Mouse (Mus musculus): ENCODE measurements around the gene Nfib.

The Nfib gene

GRCm38 (mm10) chr4:82512743-82513425 lies 192.7 kb downstream of the Nfib start:
- peak; percentile 89 for DNase-seq (ENCODE audit: low read depth, low spot score)

GRCm38 (mm10) chr4:82512335-82512734 lies 193.2 kb downstream of the Nfib start:
- no peak for DNase-seq (ENCODE audit: low read depth, low spot score)

- no peak for DNase-seq (ENCODE audit: low read depth, low spot score)
Measured at GRCm38 (mm10) chr4:82511524-82511923, 194.0 kb downstream of the Nfib start.

GRCm38 (mm10) chr4:82511001-82511513 lies 194.5 kb downstream of the Nfib start:
- DNase-seq (ENCODE audit: low read depth, low spot score), result no peak

- no peak for DNase-seq (ENCODE audit: low read depth, low spot score)
Measured at GRCm38 (mm10) chr4:82509771-82510170, 195.8 kb downstream of the Nfib start.

DNA sequence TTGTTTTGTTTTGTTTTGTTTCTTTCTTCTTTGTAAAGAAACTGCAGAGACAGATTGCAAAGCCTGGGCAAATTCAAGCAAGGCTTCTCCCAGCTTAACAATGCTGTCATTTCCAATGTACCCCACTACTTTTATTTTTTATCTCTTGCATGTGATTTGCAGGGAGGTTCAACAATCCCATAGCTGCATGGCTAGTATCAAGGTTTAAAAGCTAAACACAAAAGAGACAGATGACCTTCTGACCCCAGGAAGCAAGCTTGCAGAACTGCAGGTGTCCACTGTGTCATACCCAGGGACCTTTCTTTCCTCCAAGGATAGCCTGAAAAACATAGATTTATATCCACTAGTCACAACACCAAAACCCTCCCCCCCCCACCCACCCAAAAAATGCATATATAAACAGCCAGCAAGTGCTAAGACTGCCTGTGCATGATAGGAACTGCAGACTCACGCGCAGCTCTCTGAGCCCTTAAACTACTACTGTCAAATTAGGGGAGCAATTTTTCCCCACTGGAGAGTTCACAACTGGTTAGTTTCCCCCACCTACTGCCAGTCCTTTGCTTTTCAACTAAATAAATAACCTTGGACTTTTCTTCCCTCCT lies 196.3 kb downstream of the Nfib start:
- DNase-seq (ENCODE audit: low read depth, low spot score), result no peak

GRCm38 (mm10) chr4:82508281-82508687 lies 197.3 kb downstream of the Nfib start:
- no peak for DNase-seq (ENCODE audit: low read depth, low spot score)

DNA sequence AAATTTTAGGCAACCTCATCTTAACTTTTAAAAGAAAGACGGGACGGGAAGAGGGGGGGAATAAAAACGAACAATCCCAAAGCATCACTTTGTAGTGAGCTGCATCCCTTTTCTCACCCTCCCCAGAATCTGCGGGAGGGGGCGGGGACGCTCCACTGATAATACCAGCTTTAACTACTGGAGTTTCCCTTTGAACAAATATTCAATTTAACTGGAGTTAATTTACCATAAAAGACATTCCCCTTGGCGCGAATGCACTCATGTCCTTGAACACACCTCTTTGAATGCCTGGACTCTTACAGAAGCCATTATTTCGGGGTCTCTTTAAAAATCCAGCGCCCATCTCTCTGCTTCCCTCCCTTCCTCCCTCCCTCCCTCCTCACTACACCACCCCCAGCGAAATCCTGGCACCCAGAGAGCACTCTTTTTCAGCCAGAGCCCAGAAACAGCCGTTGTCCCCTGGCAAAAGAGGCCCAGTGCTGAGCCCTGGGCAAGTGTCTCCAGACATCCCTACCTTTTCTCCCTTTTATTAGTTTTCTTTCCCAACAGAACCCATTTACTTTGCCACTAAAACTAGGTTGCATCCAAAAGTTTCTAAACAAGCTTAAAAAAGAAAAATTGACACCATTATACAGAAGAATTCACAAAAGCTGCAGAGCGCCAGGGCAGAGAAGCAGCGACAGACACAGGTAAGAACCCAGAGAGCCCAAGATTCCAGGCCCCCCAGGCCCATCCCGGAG lies 197.8 kb downstream of the Nfib start:
- no peak for DNase-seq (ENCODE audit: low read depth, low spot score)

- peak; percentile 47 for DNase-seq (ENCODE audit: low read depth, low spot score)
Measured at GRCm38 (mm10) chr4:82506731-82507331, 198.7 kb downstream of the Nfib start.

- DNase-seq (ENCODE audit: low read depth, low spot score), result peak; percentile 65
Measured at GRCm38 (mm10) chr4:82506081-82506730, 199.3 kb downstream of the Nfib start.

DNA sequence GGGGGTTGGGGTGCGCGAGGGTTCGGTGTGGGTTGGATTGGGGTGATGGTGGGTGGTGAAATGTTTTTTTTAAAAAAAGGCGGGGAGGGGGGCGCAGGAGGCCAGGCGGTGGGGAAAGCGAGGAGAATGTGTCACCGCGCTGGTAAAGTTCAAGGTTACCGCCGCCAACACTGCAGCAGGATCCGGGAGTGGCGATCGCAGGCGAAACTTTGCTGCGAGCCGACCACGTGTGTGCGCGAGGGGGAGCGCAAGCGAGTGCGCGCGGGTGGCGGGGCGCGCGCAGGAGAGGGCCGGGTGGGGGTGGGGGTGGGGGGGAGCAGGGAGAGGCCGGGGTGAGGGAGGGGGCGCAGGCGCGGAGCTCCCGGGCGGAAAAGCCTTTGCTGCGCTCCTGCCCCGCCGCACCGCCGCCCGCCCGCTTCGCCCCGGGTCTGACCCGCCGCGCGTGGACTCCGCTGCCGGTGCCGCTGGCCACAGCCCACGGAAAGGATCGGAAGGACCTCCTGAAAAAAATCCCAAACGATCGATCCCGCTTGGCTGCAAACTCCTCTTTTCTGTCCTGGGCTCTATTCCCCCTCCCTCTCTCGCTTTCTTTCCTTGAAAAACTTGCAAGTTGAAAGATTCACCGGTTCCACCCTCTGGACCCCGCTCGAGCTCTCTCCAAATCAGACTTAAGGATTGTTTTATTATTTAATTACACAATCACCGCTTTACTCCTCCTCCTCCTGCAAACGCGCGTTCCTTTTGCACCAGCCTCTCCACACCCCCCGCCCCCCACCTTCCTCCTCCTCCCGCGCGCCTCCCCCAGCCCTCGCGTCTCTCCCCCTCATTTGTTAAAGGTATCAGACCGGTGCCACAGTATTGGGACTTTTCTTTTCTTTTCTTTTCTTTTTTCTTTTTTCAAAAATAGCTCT lies 200.2 kb downstream of the Nfib start:
- peak; percentile 44 for DNase-seq (ENCODE audit: low read depth, low spot score)

DNA sequence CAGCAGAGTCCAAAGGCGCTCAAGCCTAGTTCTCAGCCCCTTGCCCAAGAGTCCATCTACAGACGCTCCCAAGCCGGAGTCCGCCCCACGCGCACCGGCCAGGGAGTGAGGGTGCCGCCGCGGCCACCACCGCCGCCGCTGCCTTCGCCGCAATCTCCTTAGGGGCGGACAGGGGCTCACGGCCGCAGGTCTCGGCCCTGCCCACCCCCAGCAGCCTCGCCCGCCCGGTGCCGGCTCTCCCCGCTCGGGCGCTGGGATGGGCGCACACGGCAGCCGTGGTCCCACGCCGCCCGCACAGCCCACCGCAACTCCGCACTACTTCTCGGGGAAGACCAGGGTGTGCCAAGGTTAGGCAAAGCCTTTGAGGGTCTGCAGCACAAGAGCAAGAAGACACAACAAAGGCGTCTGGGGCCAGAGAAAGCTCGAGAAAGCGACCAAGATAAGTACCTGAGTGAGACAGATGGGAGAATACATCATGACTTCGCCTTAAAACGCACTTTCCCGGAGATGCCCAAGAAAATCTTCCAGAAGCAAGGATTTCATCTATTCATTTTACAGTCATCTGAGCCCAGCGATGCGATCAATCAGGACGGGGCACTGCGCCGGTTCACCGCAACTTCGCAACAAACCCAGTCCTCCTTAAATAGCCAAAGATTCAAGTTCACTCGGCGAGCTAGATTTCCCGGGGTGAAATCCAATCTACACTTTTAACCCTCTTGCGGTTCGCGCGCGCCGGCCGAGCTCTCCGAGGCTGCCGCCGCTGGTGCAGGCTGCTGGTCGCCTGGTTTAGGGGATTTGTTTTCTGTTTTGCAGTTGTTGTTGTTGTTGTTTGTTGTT lies 201.0 kb downstream of the Nfib start:
- DNase-seq (ENCODE audit: low read depth, low spot score), result no peak

DNA sequence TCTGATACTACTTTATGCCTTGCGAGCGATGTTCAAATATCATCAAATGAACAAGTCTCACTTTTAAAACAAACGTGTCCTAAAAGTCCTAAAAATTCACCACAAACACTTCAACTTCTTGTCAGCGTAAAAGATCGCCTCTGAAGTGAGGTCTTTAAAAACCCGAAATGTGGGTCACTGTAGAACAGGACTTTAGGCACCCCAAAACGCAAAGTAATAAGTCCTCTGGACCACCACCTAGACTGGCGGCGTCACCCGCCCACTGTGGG lies 201.6 kb downstream of the Nfib start:
- no peak for DNase-seq (ENCODE audit: low read depth, low spot score)

DNA sequence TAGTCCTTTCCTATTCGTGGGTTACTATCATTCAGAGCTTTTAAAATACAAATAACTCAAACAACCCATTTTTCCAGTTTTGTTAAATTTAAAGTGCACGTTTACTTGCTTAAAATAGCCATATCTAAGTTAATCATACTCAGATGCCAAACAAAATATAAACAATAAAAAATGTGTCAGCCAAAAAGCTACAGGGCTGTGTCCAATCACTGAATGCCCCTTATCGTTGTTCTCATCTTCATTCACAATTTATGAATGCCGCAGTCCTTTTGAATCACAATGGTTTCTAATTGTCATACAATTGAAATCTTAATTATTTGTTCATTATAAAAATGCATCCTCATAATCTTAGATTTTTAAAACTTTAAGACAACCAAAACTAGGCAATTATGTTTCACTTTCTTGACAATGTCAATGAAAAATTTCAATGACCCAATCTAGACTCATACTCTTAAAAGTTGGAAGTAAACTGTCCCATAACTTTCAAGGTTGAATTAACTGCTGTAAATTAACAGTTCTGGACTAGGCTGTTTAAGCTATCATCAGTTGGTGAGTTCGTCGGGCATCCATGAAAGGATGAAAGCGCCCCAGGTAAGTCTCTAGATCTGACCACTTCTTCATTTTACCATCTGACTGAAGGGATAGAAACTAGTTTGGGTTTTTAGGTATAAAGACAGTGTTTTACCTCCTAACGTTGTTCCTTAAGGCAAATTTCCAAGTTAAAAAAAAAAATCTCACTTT lies 202.1 kb downstream of the Nfib start:
- DNase-seq (ENCODE audit: low read depth, low spot score), result no peak

DNA sequence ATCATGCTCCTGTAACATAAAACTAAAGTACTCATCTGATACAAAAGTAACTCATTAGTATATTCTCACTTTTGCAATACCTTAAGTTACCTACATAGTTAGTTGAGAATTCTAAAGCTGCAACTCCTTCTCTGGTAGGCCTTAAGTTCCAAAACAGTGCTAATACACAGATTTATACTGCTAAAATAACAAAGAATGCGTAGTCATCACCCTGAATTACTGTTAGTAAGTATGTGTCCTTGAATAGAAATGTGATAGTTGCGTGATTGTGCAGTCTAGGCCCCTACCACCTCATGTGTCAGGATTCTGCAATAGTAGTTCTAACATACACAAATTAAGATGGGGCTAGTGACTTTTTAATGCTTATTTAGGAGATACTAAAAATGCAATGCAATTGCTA lies 202.9 kb downstream of the Nfib start:
- no peak for DNase-seq (ENCODE audit: low read depth, low spot score)

GRCm38 (mm10) chr4:82502012-82502411 lies 203.5 kb downstream of the Nfib start:
- DNase-seq (ENCODE audit: low read depth, low spot score), result no peak

DNA sequence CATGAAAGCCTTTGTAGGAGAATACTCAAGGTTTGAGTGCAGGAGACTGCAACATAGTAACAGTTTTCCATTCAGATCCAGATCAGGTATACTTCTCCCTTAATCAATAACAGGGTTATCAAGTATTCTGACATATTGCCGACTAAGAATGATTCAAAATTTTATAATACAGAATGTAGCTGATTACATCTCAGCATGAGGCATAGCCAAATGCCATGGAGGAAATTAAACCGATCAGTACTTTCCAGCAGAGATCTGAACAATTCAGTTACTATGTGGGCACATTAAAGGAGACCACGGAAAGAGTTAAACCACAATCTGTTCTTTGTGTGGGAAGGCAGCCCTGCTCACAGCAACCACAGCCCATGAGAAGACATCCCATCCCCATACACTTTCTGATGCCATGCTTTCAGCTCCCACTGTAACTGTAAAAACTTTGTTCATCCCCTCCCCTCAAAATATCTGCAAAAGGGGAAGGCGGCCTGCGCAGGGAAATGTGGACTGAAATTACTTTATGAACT lies 204.9 kb downstream of the Nfib start:
- DNase-seq (ENCODE audit: low read depth, low spot score), result no peak

DNA sequence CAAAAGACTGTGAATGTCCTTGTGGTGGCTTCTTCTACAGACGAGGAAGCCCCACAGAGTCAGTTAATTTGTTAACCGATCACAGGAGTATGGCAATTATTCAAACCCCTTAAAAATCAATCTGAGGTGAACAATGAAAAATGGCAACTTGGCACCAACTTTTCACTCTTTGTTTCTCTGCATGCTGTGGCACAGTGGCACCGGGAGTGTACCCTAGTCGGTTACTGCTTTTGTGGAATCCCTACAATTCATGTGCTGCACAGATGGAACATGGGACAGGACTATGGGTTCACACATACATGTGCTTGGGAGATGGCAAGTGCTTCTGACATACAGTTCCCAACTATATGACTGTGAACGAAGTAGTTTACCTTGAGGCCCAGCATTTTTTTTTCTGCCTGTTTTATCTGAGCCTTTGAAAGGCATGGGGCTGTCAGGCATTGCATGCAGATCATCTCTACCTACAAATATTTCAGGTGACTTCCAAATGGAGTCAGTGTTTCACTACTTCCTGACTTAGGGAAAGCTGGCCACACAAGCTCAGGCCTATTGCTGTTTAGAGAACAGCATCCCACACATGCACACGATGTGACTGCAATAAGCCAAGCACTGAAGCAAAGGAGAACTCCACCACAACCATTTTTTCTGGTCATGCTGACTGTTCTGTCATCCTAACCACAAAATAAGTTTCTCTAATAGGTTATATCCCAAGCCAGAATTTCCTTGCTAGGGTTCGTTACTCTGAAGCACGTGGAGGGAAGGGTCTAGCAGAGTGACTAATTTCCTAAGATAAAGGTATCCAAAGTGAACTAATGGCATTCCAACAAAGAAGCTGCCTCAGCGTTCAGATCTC lies 205.6 kb downstream of the Nfib start:
- DNase-seq (ENCODE audit: low read depth, low spot score), result no peak
